Mouse (Mus musculus) WW6 (cell line): Measurements from ENCODE around the gene M1ap.

Experiments
- DNase-seq: peaks from one replicate; pipeline ENCODE4 v3.0.0-alpha.2; 2013; ENCODE audit warnings: low read depth, low spot score

Gene M1ap

GRCm38 (mm10) chr6:83008659-83009058 is 62.0 kb downstream of the M1ap start:
- DNase-seq = no peak

- no peak for DNase-seq
These were observed 63.3 kb downstream of the M1ap start for GRCm38 (mm10) chr6:83010010-83010409.

GRCm38 (mm10) chr6:83011255-83011654 is 64.6 kb downstream of the M1ap start:
- DNase-seq = no peak

- no peak for DNase-seq
These were observed 65.1 kb downstream of the M1ap start for GRCm38 (mm10) chr6:83011756-83012155.

GRCm38 (mm10) chr6:83013444-83013843 is 66.7 kb downstream of the M1ap start:
- DNase-seq = no peak

- no peak for DNase-seq
These were observed 68.1 kb downstream of the M1ap start for GRCm38 (mm10) chr6:83014482-83015466.

- DNase-seq = no peak
These were observed 69.0 kb downstream of the M1ap start for GRCm38 (mm10) chr6:83015749-83016148.

GRCm38 (mm10) chr6:83017190-83017589 is 70.5 kb downstream of the M1ap start:
- DNase-seq = no peak

GRCm38 (mm10) chr6:83019044-83019443 is 72.3 kb downstream of the M1ap start:
- no peak for DNase-seq

- no peak for DNase-seq
These were observed 73.4 kb downstream of the M1ap start for GRCm38 (mm10) chr6:83020121-83020520.

- DNase-seq = no peak
These were observed 74.3 kb downstream of the M1ap start for GRCm38 (mm10) chr6:83020836-83021593.

- DNase-seq = no peak
These were observed 76.3 kb downstream of the M1ap start for GRCm38 (mm10) chr6:83023008-83023407.

- DNase-seq = no peak
These were observed 77.1 kb downstream of the M1ap start for GRCm38 (mm10) chr6:83023786-83024185.

GRCm38 (mm10) chr6:83024421-83024820 is 77.7 kb downstream of the M1ap start:
- no peak for DNase-seq

GRCm38 (mm10) chr6:83025221-83025620 is 78.5 kb downstream of the M1ap start:
- no peak for DNase-seq

GRCm38 (mm10) chr6:83027293-83027692 is 80.6 kb downstream of the M1ap start:
- no peak for DNase-seq

GRCm38 (mm10) chr6:83027706-83028105 is 81.0 kb downstream of the M1ap start:
- DNase-seq = no peak

GRCm38 (mm10) chr6:83029777-83030176 is 83.1 kb downstream of the M1ap start:
- no peak for DNase-seq

- DNase-seq = no peak
These were observed 84.4 kb downstream of the M1ap start for GRCm38 (mm10) chr6:83031111-83031510.

GRCm38 (mm10) chr6:83031921-83032590 is 85.4 kb downstream of the M1ap start:
- DNase-seq = no peak

GRCm38 (mm10) chr6:83032769-83033191 is 86.1 kb downstream of the M1ap start:
- DNase-seq = no peak
